Mouse (Mus musculus) embryonic facial prominence, embryonic 14.5 days (tissue): Measurements from ENCODE around the gene Trim46. TPM values are rescaled to one million over a fixed set of nuclear protein-coding genes. Genes with fewer than 3 reads are reported as not detected.

Source experiments
- ATAC-seq: fragments of 200-750 bp; cut with Nextera tagmentation; 2 replicates; pipeline ENCODE4 v1.8.0; 2017; ENCODE audit warnings: low read depth, moderate number of reproducible peaks, moderate TSS enrichment
- DNase-seq: peaks from one replicate; pipeline ENCODE4 v3.0.0-alpha.2; 2015; ENCODE audit warnings: low spot score
- H3K27ac ChIP-seq: fragments of 300-500 bp; sonication (generic); replicated peaks from 2 replicates; pipeline ENCODE4 v1.5.1; 2014; ENCODE audit warnings: low read depth, mild to moderate bottlenecking, low read length, moderate library complexity
- H3K27me3 ChIP-seq: fragments of 300-500 bp; sonication (generic); replicated peaks from 2 replicates; pipeline ENCODE4 v1.6.1; 2014; ENCODE audit warnings: low read length; ENCODE audit not compliant: control insufficient read depth, insufficient read depth
- H3K36me3 ChIP-seq: fragments of 300-500 bp; sonication (generic); 2 replicates; pipeline ENCODE4 v1.6.1; 2014; ENCODE audit warnings: low read length, mixed read lengths; ENCODE audit not compliant: control insufficient read depth, insufficient read depth
- H3K4me1 ChIP-seq: fragments of 300-500 bp; sonication (generic); 2 replicates; pipeline ENCODE4 v1.6.1; 2014; ENCODE audit warnings: antibody characterized with exemption, low read length; ENCODE audit not compliant: control insufficient read depth, insufficient read depth
- H3K4me2 ChIP-seq: fragments of 300-500 bp; sonication (generic); 2 replicates; pipeline ENCODE4 v1.6.1; 2014; ENCODE audit warnings: low read depth, mild to moderate bottlenecking, low read length, moderate library complexity, mixed read lengths
- H3K4me3 ChIP-seq: fragments of 300-500 bp; sonication (generic); 2 replicates; pipeline ENCODE4 v1.5.1; 2014; ENCODE audit warnings: low read depth, mild to moderate bottlenecking, low read length
- H3K9ac ChIP-seq: fragments of 300-500 bp; sonication (generic); 2 replicates; pipeline ENCODE4 v1.6.1; 2014; ENCODE audit warnings: low read depth, mild to moderate bottlenecking, low read length, moderate library complexity, mixed read lengths
- H3K9me3 ChIP-seq: fragments of 300-500 bp; sonication (generic); 2 replicates; pipeline ENCODE4 v1.6.1; 2016; ENCODE audit warnings: low read length; ENCODE audit not compliant: control insufficient read depth
- WGBS: fragments of 180-500 bp; shearing (Covaris S2); extraction: QIAGEN DNeasy Blood & Tissue Kit; methylation state at CpG from one replicate; pipeline ENCODE4 v1.1.7; 2014; 5-methylcytosine and 5-hydroxymethylcytosine counted together
- polyA plus RNA-seq: library from polyadenylated mRNA; unstranded; fragments of >200 nt; fragmentation: Nextera tagmentation; extraction: Ambion mirVana; gene quantifications from 2 replicates; pipeline ENCODE4 v1.2.1, GENCODE M21; 2014

Gene Trim46
- polyA plus RNA-seq, 1 experiment from 2014 or later, result 3.7 TPM

DNA sequence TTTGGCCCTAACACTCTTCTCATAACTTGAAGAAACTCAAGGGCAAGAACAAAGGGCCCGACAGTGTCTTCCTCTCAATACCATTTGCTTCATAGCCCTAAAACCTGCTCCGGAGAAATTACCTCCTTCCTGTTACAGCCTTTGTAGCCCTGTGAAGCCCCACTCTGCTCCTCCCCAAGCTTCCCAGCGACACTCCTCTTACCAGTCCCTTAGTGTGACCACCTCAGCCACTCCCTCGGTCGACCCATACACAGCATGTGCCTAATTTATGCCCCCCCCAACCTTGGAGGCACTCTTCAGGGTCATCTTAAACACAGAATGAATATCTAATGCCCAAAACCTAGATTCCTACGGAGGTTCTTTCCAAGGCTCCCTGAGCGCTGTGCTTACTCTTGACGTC, 32.5 kb upstream of the Trim46 start:
- Histone ChIP-seq H3K9ac (peak overlapping the region; percentile 71), H3K4me2 (peak overlapping the region; percentile 80), H3K36me3 (0 out of 2 replicates have a peak, but pooled peaks cover 16% of the 10 kb centered on the region), H3K9me3 (no peaks in the 10 kb centered on the region), H3K27me3 (0 out of 2 replicates have a peak, but pooled peaks cover 7% of the 10 kb centered on the region), H3K4me3 (peak overlapping the region; percentile 50), H3K27ac (peak overlapping the region; percentile 82), H3K4me1 (peaks cover 27% of the 10 kb centered on the region)
- DNase-seq (no peak), ATAC-seq (no peak)
- WGBS, result 18% methylated on average over 8 of the region's 8 CpGs

DNA sequence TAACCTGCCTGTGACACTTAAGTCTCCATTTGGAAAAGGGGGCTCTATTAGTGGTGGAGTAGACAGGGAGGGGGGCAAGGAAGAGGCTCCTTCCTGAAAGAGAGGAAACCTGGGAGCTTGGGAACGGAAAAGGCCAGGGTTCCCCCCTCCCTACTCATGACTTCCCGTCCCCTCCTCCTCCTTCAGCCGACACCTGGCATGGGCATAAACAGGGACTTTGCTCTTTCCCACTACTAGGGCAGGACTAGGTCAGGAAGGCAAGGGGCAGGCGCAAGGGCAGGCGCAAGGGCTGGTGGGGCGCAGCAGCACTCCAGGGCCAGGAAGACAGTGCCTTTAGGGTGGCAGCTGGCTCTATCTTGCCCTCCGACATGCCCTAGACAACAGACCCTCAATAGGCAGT, 32.0 kb upstream of the Trim46 start:
- peak overlapping the region; percentile 71 for H3K9ac ChIP-seq
- 0 out of 2 replicates have a peak, but pooled peaks cover 7% of the 10 kb centered on the region for H3K27me3 ChIP-seq
- H3K4me2 ChIP-seq, result peak overlapping the region; percentile 80
- 46% methylated on average over 6 of the region's 7 CpGs for WGBS
- H3K4me1 ChIP-seq, result peaks cover 27% of the 10 kb centered on the region
- H3K36me3 ChIP-seq, result 0 out of 2 replicates have a peak, but pooled peaks cover 16% of the 10 kb centered on the region
- no peak for DNase-seq
- ATAC-seq, result no peak
- peak overlapping the region; percentile 82 for H3K27ac ChIP-seq
- H3K9me3 ChIP-seq, result no peaks in the 10 kb centered on the region
- H3K4me3 ChIP-seq, result peak overlapping the region; percentile 50

DNA sequence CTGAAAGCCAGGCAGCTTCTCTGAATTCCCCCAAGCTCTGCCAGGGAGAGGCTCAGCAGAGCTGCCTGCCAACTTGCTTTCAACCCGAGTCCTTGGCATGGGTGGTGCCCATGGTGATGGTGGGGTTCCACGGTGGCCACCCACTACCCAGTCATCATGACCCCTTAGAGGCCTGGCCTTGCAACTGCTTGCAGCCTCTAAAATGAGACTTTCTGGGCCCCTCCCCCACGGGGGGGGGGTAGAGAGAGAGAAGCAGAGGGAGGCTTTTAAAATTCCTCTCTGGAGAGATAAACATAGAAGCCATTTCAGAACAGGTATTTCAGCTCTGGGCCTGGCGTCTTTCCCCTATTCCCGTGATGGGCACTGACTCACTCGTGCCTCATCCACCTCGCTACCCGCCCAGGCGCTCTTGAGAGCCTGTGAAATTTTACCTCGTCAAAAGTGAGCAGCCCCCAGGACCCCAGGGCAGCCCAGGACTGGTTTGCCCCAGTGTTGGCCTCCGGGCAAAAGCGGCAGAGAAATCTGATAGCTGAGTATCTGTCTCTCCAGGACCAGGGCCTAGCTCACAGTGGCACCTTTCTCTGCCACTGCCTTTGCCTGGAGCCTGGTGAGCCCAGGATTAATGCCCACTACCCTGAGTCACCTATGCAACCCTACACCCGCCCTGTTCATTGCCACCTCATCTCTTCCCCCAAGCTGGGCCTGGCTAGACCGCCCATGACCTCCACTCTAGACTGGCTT, 31.3 kb upstream of the Trim46 start:
- H3K4me1 ChIP-seq, result peaks cover 27% of the 10 kb centered on the region

DNA sequence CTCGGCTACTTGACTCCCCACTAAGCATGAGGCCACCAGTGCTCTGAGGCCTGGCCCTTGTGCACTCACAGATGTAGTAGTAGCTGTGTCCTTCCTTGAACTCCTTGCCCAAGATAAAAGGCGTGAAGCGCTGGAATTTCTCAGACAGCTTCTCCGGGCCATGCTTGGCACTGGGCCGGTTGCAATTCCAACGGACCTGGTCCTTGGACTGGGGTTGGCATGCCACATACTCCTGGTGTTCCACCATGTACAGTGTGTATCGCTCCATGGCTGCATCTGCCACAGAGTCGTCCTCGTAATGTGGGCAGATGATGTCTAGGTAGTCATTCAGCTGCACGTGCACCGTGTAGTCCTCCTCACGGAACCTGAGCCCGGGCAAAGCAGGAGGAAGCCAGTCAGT, 30.0 kb upstream of the Trim46 start:
- no peak overlapping the region for H3K9ac ChIP-seq
- H3K27ac ChIP-seq, result no peak overlapping the region
- no peak for DNase-seq
- H3K4me2 ChIP-seq, result no peak overlapping the region
- 91% methylated on average over 13 of the region's 13 CpGs for whole genome bisulfite sequencing
- H3K4me3 ChIP-seq, result no peak overlapping the region
- H3K9me3 ChIP-seq, result no peaks in the 10 kb centered on the region
- H3K36me3 ChIP-seq, result peaks cover 27% of the 10 kb centered on the region
- peaks cover 20% of the 10 kb centered on the region for H3K4me1 ChIP-seq
- H3K27me3 ChIP-seq, result no peaks in the 10 kb centered on the region
- no peak for ATAC-seq

More for the DNA sequence above, 31.3 kb upstream of the Trim46 start:
- DNase-seq, result peak; percentile 64
- H3K27ac ChIP-seq, result peak overlapping the region; percentile 82
- H3K4me2 ChIP-seq, result peak overlapping the region; percentile 80
- H3K4me3 ChIP-seq, result peak overlapping the region; percentile 50
- ATAC-seq, result peak; percentile 3; the same call in 1 of the 2 replicates
- WGBS, result 35% methylated on average over 14 of the region's 14 CpGs
- peaks cover 19% of the 10 kb centered on the region for H3K36me3 ChIP-seq
- H3K27me3 ChIP-seq, result 0 out of 2 replicates have a peak, but pooled peaks cover 7% of the 10 kb centered on the region
- H3K9me3 ChIP-seq, result no peaks in the 10 kb centered on the region
- peak overlapping the region; percentile 71 for H3K9ac ChIP-seq

DNA sequence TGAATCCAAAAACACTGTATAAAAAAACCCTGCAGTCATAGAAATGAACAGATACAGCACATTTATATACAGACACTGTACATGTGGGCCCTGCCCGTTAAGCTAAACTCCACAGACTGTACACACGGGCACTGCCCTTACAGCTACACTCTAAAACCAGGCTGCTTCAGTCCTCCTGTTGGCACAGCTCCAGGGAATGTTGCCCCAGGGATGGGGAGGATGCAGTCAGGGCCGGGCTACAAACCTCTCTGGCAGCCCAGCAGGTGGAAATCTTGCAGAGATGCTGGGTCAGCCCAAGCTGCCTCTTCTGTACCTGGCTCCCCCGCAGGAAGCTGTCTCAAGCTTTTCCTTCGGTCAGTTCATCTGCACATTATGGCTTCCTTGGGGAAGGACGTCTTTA, 25.7 kb upstream of the Trim46 start:
- H3K9me3 ChIP-seq, result no peaks in the 10 kb centered on the region
- no peak overlapping the region for H3K9ac ChIP-seq
- H3K27me3 ChIP-seq, result no peaks in the 10 kb centered on the region
- no peak for ATAC-seq
- no peak overlapping the region for H3K27ac ChIP-seq
- H3K4me1 ChIP-seq, result peaks cover 27% of the 10 kb centered on the region
- peaks cover 27% of the 10 kb centered on the region for H3K36me3 ChIP-seq
- no peak overlapping the region for H3K4me2 ChIP-seq
- no peak overlapping the region for H3K4me3 ChIP-seq
- 65% methylated on average over 6 of the region's 6 CpGs for WGBS
- DNase-seq, result no peak

DNA sequence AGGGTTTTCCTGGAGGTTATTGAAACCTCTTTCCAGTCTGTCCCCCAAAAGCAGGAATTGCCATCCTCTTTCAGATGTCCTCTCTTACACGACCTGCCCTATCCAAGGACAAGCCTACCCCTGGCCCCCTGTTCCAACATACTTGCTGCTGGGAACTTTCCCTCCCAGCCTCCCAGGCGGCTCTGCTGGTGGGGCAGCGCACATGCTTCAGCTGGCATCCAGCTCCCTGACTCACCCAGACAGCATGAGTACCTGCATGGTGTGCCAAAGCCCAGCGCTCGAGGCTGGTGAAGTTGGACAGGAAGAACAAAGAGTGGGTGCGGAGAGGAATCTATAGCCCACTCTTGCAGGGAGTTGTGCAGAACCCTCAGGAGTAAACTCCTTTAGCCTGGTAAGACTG, 24.8 kb upstream of the Trim46 start:
- no peak for ATAC-seq

DNA sequence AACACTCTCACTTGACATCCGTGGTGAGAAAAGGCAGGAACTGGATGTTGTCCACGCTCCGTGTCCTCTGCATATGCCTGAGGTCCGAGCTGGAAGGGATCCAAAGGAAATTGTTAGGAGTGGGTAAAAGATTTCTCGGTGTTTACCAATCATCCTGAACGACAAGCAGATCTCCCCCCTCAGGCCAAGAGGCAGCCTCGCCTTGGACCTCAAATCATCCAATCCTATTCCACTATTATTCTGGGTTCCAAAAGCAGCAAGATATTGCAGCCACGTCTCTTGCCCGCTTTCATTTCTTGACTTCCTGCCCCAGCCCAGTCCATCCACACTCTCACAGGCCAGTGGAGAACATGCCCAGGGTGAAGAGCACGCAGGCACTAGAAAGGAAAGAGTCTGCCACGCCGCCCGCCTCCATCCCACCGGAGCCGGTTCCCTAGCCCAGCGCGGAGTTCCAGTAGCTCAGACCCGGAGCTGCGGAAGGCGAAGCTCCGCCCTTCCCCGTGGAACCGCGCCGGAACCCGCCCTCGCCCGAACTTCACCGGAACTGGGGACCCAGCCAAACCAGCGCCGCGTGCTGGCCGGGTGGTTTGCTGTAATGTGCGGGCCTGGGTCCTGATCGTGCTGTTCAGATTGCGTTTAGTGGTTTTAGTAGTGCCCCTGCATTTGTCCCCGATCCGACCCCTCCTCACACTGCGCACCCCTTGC, 24.1 kb upstream of the Trim46 start, which contains the start of gene Slc50a1:
TSS of gene Slc50a1 (minus strand) at position 520 of the 705 bp plus-strand sequence.
- no peaks in the 10 kb centered on the region for H3K9me3 ChIP-seq
- peaks cover 19% of the 10 kb centered on the region for H3K36me3 ChIP-seq
- WGBS, result 3% methylated on average over 26 of the region's 39 CpGs
- peak within 1 kb of the TSS; percentile 81 for H3K4me2 ChIP-seq
- peak within 1 kb of the TSS; percentile 80 for H3K27ac ChIP-seq
- DNase-seq, result peak; percentile 79
- peak within 1 kb of the TSS; percentile 54 for H3K4me3 ChIP-seq
- H3K9ac ChIP-seq, result peak within 1 kb of the TSS; percentile 69
- H3K27me3 ChIP-seq, result no peaks in the 10 kb centered on the region
- ATAC-seq, result peak; percentile 66
- peaks cover 27% of the 10 kb centered on the region for H3K4me1 ChIP-seq

More for the DNA sequence above, 24.8 kb upstream of the Trim46 start:
- Histone ChIP-seq H3K36me3 (peaks cover 24% of the 10 kb centered on the region), H3K27me3 (no peaks in the 10 kb centered on the region), H3K27ac (peak overlapping the region; percentile 80), H3K4me3 (peak overlapping the region; percentile 54), H3K9ac (peak overlapping the region; percentile 69), H3K9me3 (no peaks in the 10 kb centered on the region), H3K4me2 (peak overlapping the region; percentile 81), H3K4me1 (peaks cover 27% of the 10 kb centered on the region)
- WGBS, result 61% methylated on average over 6 of the region's 6 CpGs
- no peak for DNase-seq

DNA sequence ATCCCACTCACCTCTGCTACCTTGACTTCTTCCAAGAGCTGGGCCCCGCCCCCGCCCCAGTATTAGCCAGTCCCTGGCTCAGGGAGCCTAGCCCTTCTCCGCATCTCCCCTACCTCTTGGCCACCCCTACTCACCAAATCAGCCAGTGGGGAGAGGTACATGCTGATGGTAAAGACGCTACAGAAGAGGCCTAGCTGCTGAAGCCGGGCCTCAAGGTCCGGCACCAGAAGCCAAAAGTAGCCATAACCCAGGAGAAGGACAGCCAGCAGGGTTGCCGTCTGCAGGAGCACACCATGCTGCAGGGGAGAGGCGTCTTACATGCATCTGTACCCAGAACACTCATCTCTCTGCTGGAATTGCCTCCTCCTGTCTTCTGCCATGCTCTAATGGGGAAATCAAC, 22.8 kb upstream of the Trim46 start:
- WGBS, result 40% methylated on average over 8 of the region's 8 CpGs
- Histone ChIP-seq H3K9me3 (no peaks in the 10 kb centered on the region), H3K27ac (0 out of 2 replicates have a peak overlapping the region, but pooled peaks have one; percentile 2), H3K4me2 (peak overlapping the region; percentile 81), H3K4me3 (0 out of 2 replicates have a peak overlapping the region, but pooled peaks have one; percentile 4), H3K27me3 (no peaks in the 10 kb centered on the region), H3K4me1 (peaks cover 27% of the 10 kb centered on the region), H3K36me3 (peaks cover 11% of the 10 kb centered on the region), H3K9ac (no peak overlapping the region)
- no peak for DNase-seq
- ATAC-seq, result no peak
